Mouse (Mus musculus): Measurements from ENCODE around the gene Uba5.

Uba5 gene

GRCm38 (mm10) chr9:104070863-104071604, 8.1 kb upstream of the Uba5 start:
- in situ Hi-C loops (cut with MboI; ENCODE audit: low pct_unique_long_range_greater_than_20kb in 1 of 2, low sequenced_read_pairs in 2 of 2, unreplicated experiment in 1 of 2): no loop called here

GRCm38 (mm10) chr9:104070241-104070640, 7.3 kb upstream of the Uba5 start:
- in situ Hi-C loops (cut with MboI; ENCODE audit: low pct_unique_long_range_greater_than_20kb in 1 of 2, low sequenced_read_pairs in 2 of 2, unreplicated experiment in 1 of 2): no loop called here

- in situ Hi-C loops (cut with MboI; ENCODE audit: low pct_unique_long_range_greater_than_20kb in 1 of 2, low sequenced_read_pairs in 2 of 2, unreplicated experiment in 1 of 2): no loop called here
These were observed 1.6 kb upstream of the Uba5 start for GRCm38 (mm10) chr9:104064571-104064970.

- in situ Hi-C loops (cut with MboI; ENCODE audit: low pct_unique_long_range_greater_than_20kb in 1 of 2, low sequenced_read_pairs in 2 of 2, unreplicated experiment in 1 of 2): no loop called here
These were observed 469 bp upstream of the Uba5 start, which contains the start of gene Acad11 for GRCm38 (mm10) chr9:104063244-104063961. Gene Acad11 (plus strand): TSS chr9:104063377.

- in situ Hi-C loops (cut with MboI; ENCODE audit: low pct_unique_long_range_greater_than_20kb in 1 of 2, low sequenced_read_pairs in 2 of 2, unreplicated experiment in 1 of 2): no loop called here
These were observed 11.9 kb downstream of the Uba5 start for GRCm38 (mm10) chr9:104051028-104051427.

GRCm38 (mm10) chr9:104043676-104044075, 19.3 kb downstream of the Uba5 start:
- in situ Hi-C loops (cut with MboI; ENCODE audit: low pct_unique_long_range_greater_than_20kb in 1 of 2, low sequenced_read_pairs in 2 of 2, unreplicated experiment in 1 of 2): no loop called here

- in situ Hi-C loops (cut with MboI; ENCODE audit: low pct_unique_long_range_greater_than_20kb in 1 of 2, low sequenced_read_pairs in 2 of 2, unreplicated experiment in 1 of 2): no loop called here
These were observed 22.6 kb downstream of the Uba5 start, which contains the start of gene Gm28305 for GRCm38 (mm10) chr9:104040362-104040761. Gene Gm28305 (plus strand): TSS chr9:104040662.

GRCm38 (mm10) chr9:104039742-104040141, 23.2 kb downstream of the Uba5 start:
- in situ Hi-C loops (cut with MboI; ENCODE audit: low pct_unique_long_range_greater_than_20kb in 1 of 2, low sequenced_read_pairs in 2 of 2, unreplicated experiment in 1 of 2): no loop called here

- in situ Hi-C loops (cut with MboI; ENCODE audit: low pct_unique_long_range_greater_than_20kb in 1 of 2, low sequenced_read_pairs in 2 of 2, unreplicated experiment in 1 of 2): no loop called here
These were observed 23.8 kb downstream of the Uba5 start for GRCm38 (mm10) chr9:104039031-104039695.

- in situ Hi-C loops (cut with MboI; ENCODE audit: low pct_unique_long_range_greater_than_20kb in 1 of 2, low sequenced_read_pairs in 2 of 2, unreplicated experiment in 1 of 2): no loop called here
These were observed 24.7 kb downstream of the Uba5 start for GRCm38 (mm10) chr9:104038266-104038665.

GRCm38 (mm10) chr9:104035261-104036015, 27.5 kb downstream of the Uba5 start:
- in situ Hi-C loops (cut with MboI; ENCODE audit: low pct_unique_long_range_greater_than_20kb in 1 of 2, low sequenced_read_pairs in 2 of 2, unreplicated experiment in 1 of 2): no loop called here

- in situ Hi-C loops (cut with MboI; ENCODE audit: low pct_unique_long_range_greater_than_20kb in 1 of 2, low sequenced_read_pairs in 2 of 2, unreplicated experiment in 1 of 2): no loop called here
These were observed 28.2 kb downstream of the Uba5 start for GRCm38 (mm10) chr9:104034718-104035117.

- in situ Hi-C loops (cut with MboI; ENCODE audit: low pct_unique_long_range_greater_than_20kb in 1 of 2, low sequenced_read_pairs in 2 of 2, unreplicated experiment in 1 of 2): no loop called here
These were observed 28.7 kb downstream of the Uba5 start for GRCm38 (mm10) chr9:104034231-104034630.

- in situ Hi-C loops (cut with MboI; ENCODE audit: low pct_unique_long_range_greater_than_20kb in 1 of 2, low sequenced_read_pairs in 2 of 2, unreplicated experiment in 1 of 2): no loop called here
These were observed 33.1 kb downstream of the Uba5 start for GRCm38 (mm10) chr9:104029861-104030260.

- in situ Hi-C loops (cut with MboI; ENCODE audit: low pct_unique_long_range_greater_than_20kb in 1 of 2, low sequenced_read_pairs in 2 of 2, unreplicated experiment in 1 of 2): no loop called here
These were observed 35.7 kb downstream of the Uba5 start for GRCm38 (mm10) chr9:104027186-104027585.

- in situ Hi-C loops (cut with MboI; ENCODE audit: low pct_unique_long_range_greater_than_20kb in 1 of 2, low sequenced_read_pairs in 2 of 2, unreplicated experiment in 1 of 2): no loop called here
These were observed 41.9 kb downstream of the Uba5 start for GRCm38 (mm10) chr9:104021026-104021425.

GRCm38 (mm10) chr9:104014526-104014925, 48.4 kb downstream of the Uba5 start:
- in situ Hi-C loops (cut with MboI; ENCODE audit: low pct_unique_long_range_greater_than_20kb in 1 of 2, low sequenced_read_pairs in 2 of 2, unreplicated experiment in 1 of 2): no loop called here

GRCm38 (mm10) chr9:104002913-104003330, 60.0 kb downstream of the Uba5 start:
- in situ Hi-C loops (cut with MboI; ENCODE audit: low pct_unique_long_range_greater_than_20kb in 1 of 2, low sequenced_read_pairs in 2 of 2, unreplicated experiment in 1 of 2): no loop called here

All from mouse embryonic stem cell (cell line).